Mouse (Mus musculus) left cerebral cortex, adult 9 months (tissue): ENCODE measurements at regions not wholly inside any gene's neighbourhood (a gene's known extent, or its start where the extent isn't known, plus 50 kb on each side); places are given as distances from the start of the nearest gene placed in this dataset.

Experiments
- DNase-seq, 2 experiments: peaks; one replicate each; pipeline ENCODE4 v3.0.0; 2022; ENCODE audit warnings: low spot score in 2 of 2

GRCm38 (mm10) chr8:8274987-8275386 is 386.1 kb downstream of the Efnb2 start:
- DNase-seq: no peak

- DNase-seq: no peak
Observed at GRCm38 (mm10) chr8:8274211-8274641, 386.8 kb downstream of the Efnb2 start.

GRCm38 (mm10) chr8:8258855-8259254 is 402.2 kb downstream of the Efnb2 start:
- no peak for DNase-seq

GRCm38 (mm10) chr8:8258231-8258638 is 402.8 kb downstream of the Efnb2 start:
- DNase-seq: no peak

GRCm38 (mm10) chr8:8256327-8256726 is 404.7 kb downstream of the Efnb2 start:
- DNase-seq: no peak

- no peak for DNase-seq
Observed at GRCm38 (mm10) chr8:8254446-8254845, 406.6 kb downstream of the Efnb2 start.

GRCm38 (mm10) chr8:8244599-8244998 is 416.4 kb downstream of the Efnb2 start:
- DNase-seq: no peak

GRCm38 (mm10) chr8:8241755-8242501 is 419.1 kb downstream of the Efnb2 start:
- no peak for DNase-seq

GRCm38 (mm10) chr8:8241051-8241688 is 419.9 kb downstream of the Efnb2 start:
- DNase-seq: no peak

- no peak for DNase-seq
Observed at GRCm38 (mm10) chr8:8239489-8239888, 421.6 kb downstream of the Efnb2 start.

GRCm38 (mm10) chr8:8238051-8238450 is 423.0 kb downstream of the Efnb2 start:
- no peak for DNase-seq

GRCm38 (mm10) chr8:8233616-8234015 is 427.4 kb downstream of the Efnb2 start:
- peak; percentile 38 to 74 for DNase-seq

- peak in 1 of 2 experiments; percentile 16 for DNase-seq
Observed at GRCm38 (mm10) chr8:8233156-8233555, 427.9 kb downstream of the Efnb2 start.

- no peak for DNase-seq
Observed at GRCm38 (mm10) chr8:8231996-8232632, 428.9 kb downstream of the Efnb2 start.

GRCm38 (mm10) chr8:8231308-8231985 is 429.6 kb downstream of the Efnb2 start:
- no peak for DNase-seq

- DNase-seq: no peak
Observed at GRCm38 (mm10) chr8:8225994-8226393, 435.0 kb downstream of the Efnb2 start.

GRCm38 (mm10) chr8:8225175-8225830 is 435.7 kb downstream of the Efnb2 start:
- no peak for DNase-seq

- DNase-seq: no peak
Observed at GRCm38 (mm10) chr8:8220395-8221031, 440.5 kb downstream of the Efnb2 start.

GRCm38 (mm10) chr8:8219701-8220394 is 441.2 kb downstream of the Efnb2 start:
- no peak for DNase-seq

- no peak for DNase-seq
Observed at GRCm38 (mm10) chr8:8193036-8193435, 468.0 kb downstream of the Efnb2 start.

- DNase-seq: no peak
Observed at GRCm38 (mm10) chr8:8186046-8186445, 475.0 kb downstream of the Efnb2 start.
